Mouse (Mus musculus) ES-E14 (cell line): ENCODE results near the gene Vps41.

Experiments used
- MAFK ChIP-seq: IDR thresholded peaks from 2 replicates; pipeline ENCODE4 v1.6.1; 2014; ENCODE audit warnings: mild to moderate bottlenecking, low read depth, low read length, inconsistent platforms; ENCODE audit not compliant: insufficient read depth
- ZNF384 ChIP-seq: IDR thresholded peaks from 2 replicates; pipeline ENCODE4 v1.6.1; 2012; ENCODE audit warnings: low read depth, low read length, inconsistent platforms

GRCm38 (mm10) chr13:18711685-18712084 lies 5.4 kb upstream of the Vps41 start:
- TF ChIP-seq ZNF384 = no peak
- no peak for TF ChIP-seq MAFK
